Mouse (Mus musculus): ENCODE data around the gene Disp1.

Gene Disp1

GRCm38 (mm10) chr1:183200926-183201325 lies 20.4 kb downstream of the Disp1 start:
- no peak for DNase-seq

- DNase-seq, result no peak
Measured at GRCm38 (mm10) chr1:183194763-183195162, 26.6 kb downstream of the Disp1 start.

- DNase-seq, result no peak
Measured at GRCm38 (mm10) chr1:183194151-183194550, 27.2 kb downstream of the Disp1 start.

- no peak for DNase-seq
Measured at GRCm38 (mm10) chr1:183191398-183191797, 29.9 kb downstream of the Disp1 start.

GRCm38 (mm10) chr1:183190456-183190855 lies 30.9 kb downstream of the Disp1 start:
- DNase-seq, result no peak

- no peak for DNase-seq
Measured at GRCm38 (mm10) chr1:183189014-183189662, 32.2 kb downstream of the Disp1 start.

GRCm38 (mm10) chr1:183188115-183189013 lies 33.0 kb downstream of the Disp1 start:
- no peak for DNase-seq

- no peak for DNase-seq
Measured at GRCm38 (mm10) chr1:183185560-183185959, 35.8 kb downstream of the Disp1 start.

- no peak for DNase-seq
Measured at GRCm38 (mm10) chr1:183184681-183185080, 36.6 kb downstream of the Disp1 start.

GRCm38 (mm10) chr1:183183565-183183964 lies 37.8 kb downstream of the Disp1 start:
- DNase-seq, result no peak

GRCm38 (mm10) chr1:183182641-183183414 lies 38.5 kb downstream of the Disp1 start:
- DNase-seq, result no peak

- DNase-seq, result no peak
Measured at GRCm38 (mm10) chr1:183181030-183181395, 40.3 kb downstream of the Disp1 start.

GRCm38 (mm10) chr1:183180301-183181029 lies 40.9 kb downstream of the Disp1 start:
- no peak for DNase-seq

GRCm38 (mm10) chr1:183179316-183179715 lies 42.0 kb downstream of the Disp1 start:
- DNase-seq, result no peak

- DNase-seq, result no peak
Measured at GRCm38 (mm10) chr1:183175236-183175635, 46.1 kb downstream of the Disp1 start.

- DNase-seq, result no peak
Measured at GRCm38 (mm10) chr1:183171095-183171494, 50.2 kb downstream of the Disp1 start.

GRCm38 (mm10) chr1:183168465-183168864 lies 52.9 kb downstream of the Disp1 start:
- DNase-seq, result no peak

GRCm38 (mm10) chr1:183167776-183168175 lies 53.5 kb downstream of the Disp1 start:
- no peak for DNase-seq

GRCm38 (mm10) chr1:183166700-183167099 lies 54.6 kb downstream of the Disp1 start:
- DNase-seq, result no peak

- DNase-seq, result no peak
Measured at GRCm38 (mm10) chr1:183164648-183165071, 56.7 kb downstream of the Disp1 start.

- DNase-seq, result no peak
Measured at GRCm38 (mm10) chr1:183164190-183164580, 57.1 kb downstream of the Disp1 start.

- no peak for DNase-seq
Measured at GRCm38 (mm10) chr1:183163512-183164189, 57.7 kb downstream of the Disp1 start.
